Mouse (Mus musculus) kidney, embryonic 14.5 days (tissue): ENCODE results near the gene Prdm15. TPM values are rescaled to one million over a fixed set of nuclear protein-coding genes. Genes with fewer than 3 reads are reported as not detected.

ENCODE experiments used
- ATAC-seq: fragments of 200-750 bp; cut with Nextera tagmentation; 2 replicates; pipeline ENCODE4 v1.8.0; 2017; ENCODE audit warnings: moderate number of reproducible peaks, mild to moderate bottlenecking, moderate TSS enrichment, moderate library complexity; ENCODE audit not compliant: low FRiP score, low TSS enrichment
- H3K27ac ChIP-seq: fragments of 300-500 bp; sonication (generic); 2 replicates; pipeline ENCODE4 v1.5.1; 2014; ENCODE audit warnings: low read depth, mild to moderate bottlenecking, low read length, moderate library complexity, mixed read lengths
- H3K27me3 ChIP-seq: fragments of 300-500 bp; sonication (generic); 2 replicates; pipeline ENCODE4 v1.6.1; 2014; ENCODE audit warnings: mild to moderate bottlenecking, low read length; ENCODE audit not compliant: control insufficient read depth, insufficient read depth
- H3K36me3 ChIP-seq: fragments of 300-500 bp; sonication (generic); 2 replicates; pipeline ENCODE4 v1.6.1; 2014; ENCODE audit warnings: low read length, mixed read lengths; ENCODE audit not compliant: control insufficient read depth, insufficient read depth
- H3K4me1 ChIP-seq: fragments of 300-500 bp; sonication (generic); 2 replicates; pipeline ENCODE4 v1.6.1; 2014; ENCODE audit warnings: low read length, mixed read lengths; ENCODE audit not compliant: control insufficient read depth, insufficient read depth
- H3K4me2 ChIP-seq: fragments of 300-500 bp; sonication (generic); replicated peaks from 2 replicates; pipeline ENCODE4 v1.6.1; 2014; ENCODE audit warnings: low read depth, mild to moderate bottlenecking, low read length
- H3K4me3 ChIP-seq: fragments of 300-500 bp; sonication (generic); 2 replicates; pipeline ENCODE4 v1.5.1; 2014; ENCODE audit warnings: mild to moderate bottlenecking, low read length
- H3K9ac ChIP-seq: fragments of 300-500 bp; sonication (generic); 2 replicates; pipeline ENCODE4 v1.6.1; 2014; ENCODE audit warnings: low read depth, mild to moderate bottlenecking, low read length, moderate library complexity
- H3K9me3 ChIP-seq: fragments of 300-500 bp; sonication (generic); 2 replicates; pipeline ENCODE4 v1.6.1; 2016; ENCODE audit warnings: low read length; ENCODE audit not compliant: control insufficient read depth
- WGBS: fragments of 180-500 bp; shearing (Covaris S2); extraction: QIAGEN DNeasy Blood & Tissue Kit; methylation state at CpG from one replicate; pipeline ENCODE4 v1.1.7; 2014; 5-methylcytosine and 5-hydroxymethylcytosine counted together
- polyA plus RNA-seq: library from polyadenylated mRNA; unstranded; fragments of >200 nt; fragmentation: Nextera tagmentation; extraction: Ambion mirVana; gene quantifications from 2 replicates; pipeline ENCODE4 v1.2.1, GENCODE M21; 2014

Prdm15 gene
- polyA plus RNA-seq, 1 experiment from 2014 or later = 14.4 TPM

DNA sequence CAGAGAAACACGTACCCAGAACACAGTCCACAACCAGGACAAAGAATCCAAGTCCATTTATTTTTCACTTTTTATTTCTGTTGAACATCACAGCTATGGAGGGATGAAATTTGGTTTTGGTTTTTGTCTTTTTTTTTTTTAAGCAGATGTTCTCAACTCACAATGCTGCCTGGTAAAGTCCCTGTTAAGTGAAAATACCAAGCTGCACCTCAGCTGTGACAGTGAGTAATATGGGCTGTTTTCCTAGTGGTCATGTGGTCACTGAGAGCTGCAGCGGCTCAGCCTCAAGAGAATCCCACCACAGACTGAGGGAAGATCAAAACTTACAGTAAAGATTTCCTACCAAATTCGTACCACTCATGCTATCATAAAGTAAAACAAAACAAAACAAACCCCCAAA is 19.5 kb downstream of the Prdm15 start:
- Histone ChIP-seq H3K4me3 (no peak overlapping the region), H3K9ac (no peak overlapping the region), H3K27ac (no peak overlapping the region), H3K36me3 (peaks cover 79% of the 10 kb centered on the region), H3K9me3 (no peaks in the 10 kb centered on the region), H3K27me3 (no peaks in the 10 kb centered on the region), H3K4me1 (no peaks in the 10 kb centered on the region), H3K4me2 (no peak overlapping the region)
- ATAC-seq = no peak
- WGBS = 82% methylated on average over 3 of the region's 3 CpGs

DNA sequence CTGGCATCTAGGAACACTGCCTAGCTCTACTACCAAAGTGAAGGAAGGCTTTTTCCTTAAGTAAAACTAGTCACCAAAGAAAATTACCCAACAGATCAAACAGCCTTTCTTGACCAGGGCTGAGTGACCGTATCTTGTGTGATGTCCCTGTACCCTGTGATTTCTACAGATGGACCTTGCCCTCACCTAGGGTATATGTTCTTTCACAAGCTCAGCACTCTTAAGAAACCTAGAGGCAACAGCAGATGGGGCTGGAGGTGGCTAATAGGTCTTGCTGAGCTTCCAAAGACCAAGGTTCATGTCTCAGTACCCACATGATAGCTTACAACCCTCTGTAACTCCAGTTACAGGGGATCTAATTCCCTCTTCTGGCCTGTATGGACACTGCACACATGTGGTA is 23.4 kb downstream of the Prdm15 start:
- Histone ChIP-seq H3K4me2 (no peak overlapping the region), H3K9ac (no peak overlapping the region), H3K27me3 (no peaks in the 10 kb centered on the region), H3K36me3 (peaks cover 50% of the 10 kb centered on the region), H3K4me1 (no peaks in the 10 kb centered on the region), H3K9me3 (no peaks in the 10 kb centered on the region), H3K27ac (no peak overlapping the region), H3K4me3 (no peak overlapping the region)
- 91% methylated on average over 1 of the region's 1 CpGs for WGBS
- no peak for ATAC-seq

DNA sequence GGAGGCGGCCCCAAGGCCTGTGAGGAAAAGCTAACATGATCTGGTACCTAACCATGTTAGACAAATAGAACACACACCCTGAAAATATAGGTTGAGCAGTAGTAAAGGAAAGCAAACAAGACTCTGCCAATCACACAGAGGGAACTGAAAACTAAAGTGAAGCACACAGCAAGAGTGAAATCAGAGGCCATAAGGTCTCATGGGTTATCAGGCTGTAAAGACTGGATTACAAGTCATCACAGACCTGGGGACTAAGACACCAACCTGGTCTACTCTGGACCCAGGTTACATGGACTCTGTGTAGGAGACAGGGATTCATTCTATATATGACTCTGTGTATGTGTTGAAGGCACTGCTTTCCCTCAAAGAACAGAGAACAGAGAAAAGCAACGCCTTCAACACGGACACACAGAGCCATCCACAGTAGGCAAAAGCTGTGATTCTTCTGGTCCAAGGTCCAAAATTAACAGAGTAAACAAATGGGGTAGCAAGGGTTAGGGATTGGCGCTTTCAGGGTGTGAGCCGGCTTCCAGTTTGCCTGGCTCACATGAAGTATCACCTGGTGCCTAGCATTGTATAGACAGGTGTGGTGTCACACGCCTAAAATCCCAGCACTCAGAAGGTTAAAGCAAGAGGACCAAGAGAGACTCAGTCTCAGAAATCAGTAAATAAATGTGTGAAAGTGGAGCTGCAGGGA is 28.2 kb downstream of the Prdm15 start:
- no peaks in the 10 kb centered on the region for H3K4me1 ChIP-seq
- H3K4me2 ChIP-seq = no peak overlapping the region
- no peak overlapping the region for H3K4me3 ChIP-seq
- H3K9ac ChIP-seq = no peak overlapping the region
- no peak for ATAC-seq
- WGBS = 92% methylated on average over 6 of the region's 6 CpGs
- H3K27ac ChIP-seq = no peak overlapping the region
- H3K9me3 ChIP-seq = no peaks in the 10 kb centered on the region
- H3K36me3 ChIP-seq = peaks cover 50% of the 10 kb centered on the region
- H3K27me3 ChIP-seq = no peaks in the 10 kb centered on the region

DNA sequence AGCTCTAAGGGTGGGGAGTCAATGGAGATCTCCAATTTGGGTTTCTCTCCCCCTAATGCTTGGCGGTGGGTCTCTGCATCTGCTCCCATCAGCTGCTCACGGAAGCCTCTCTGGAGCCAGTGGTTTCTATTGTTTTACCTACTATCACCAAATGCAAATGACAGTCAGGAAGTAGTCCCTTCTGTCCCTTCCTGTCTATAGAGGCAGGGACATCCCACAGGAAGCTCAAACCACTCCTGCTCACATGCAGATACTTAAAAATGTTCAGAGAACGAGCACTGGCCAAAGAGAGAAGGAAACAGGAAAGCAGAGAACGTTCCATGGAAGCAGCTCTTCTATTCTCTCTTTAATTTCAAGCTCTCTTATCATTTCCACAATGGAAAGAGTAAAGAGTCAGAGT is 32.1 kb downstream of the Prdm15 start:
- Histone ChIP-seq H3K4me1 (no peaks in the 10 kb centered on the region), H3K36me3 (peaks cover 71% of the 10 kb centered on the region), H3K27me3 (no peaks in the 10 kb centered on the region), H3K9me3 (no peaks in the 10 kb centered on the region), H3K27ac (no peak overlapping the region), H3K4me3 (no peak overlapping the region), H3K4me2 (no peak overlapping the region), H3K9ac (no peak overlapping the region)
- WGBS = 81% methylated on average over 4 of the region's 4 CpGs
- ATAC-seq = no peak

DNA sequence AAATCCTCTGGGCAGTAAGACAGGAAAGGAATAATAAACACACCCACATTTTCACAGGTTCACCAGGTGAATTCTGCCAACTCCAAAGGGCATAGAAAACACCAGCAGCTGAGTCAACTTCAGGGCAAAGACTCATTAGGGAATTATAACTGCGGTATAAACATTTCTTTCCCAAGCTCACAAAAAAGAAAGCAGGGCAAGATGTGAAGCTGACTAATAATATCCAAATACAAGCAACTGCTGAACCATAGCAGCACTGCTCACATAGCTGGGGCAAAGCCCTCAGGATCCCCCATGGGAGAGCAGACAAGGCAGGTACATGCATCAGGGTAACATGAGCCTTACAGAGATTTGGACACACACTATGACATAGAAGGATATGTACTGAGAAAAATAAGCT is 34.2 kb downstream of the Prdm15 start:
- Histone ChIP-seq H3K9ac (no peak overlapping the region), H3K36me3 (peaks cover 81% of the 10 kb centered on the region), H3K4me3 (no peak overlapping the region), H3K27me3 (no peaks in the 10 kb centered on the region), H3K27ac (no peak overlapping the region), H3K4me2 (no peak overlapping the region), H3K4me1 (no peaks in the 10 kb centered on the region), H3K9me3 (no peaks in the 10 kb centered on the region)
- WGBS = 88% methylated on average over 1 of the region's 1 CpGs
- no peak for ATAC-seq

DNA sequence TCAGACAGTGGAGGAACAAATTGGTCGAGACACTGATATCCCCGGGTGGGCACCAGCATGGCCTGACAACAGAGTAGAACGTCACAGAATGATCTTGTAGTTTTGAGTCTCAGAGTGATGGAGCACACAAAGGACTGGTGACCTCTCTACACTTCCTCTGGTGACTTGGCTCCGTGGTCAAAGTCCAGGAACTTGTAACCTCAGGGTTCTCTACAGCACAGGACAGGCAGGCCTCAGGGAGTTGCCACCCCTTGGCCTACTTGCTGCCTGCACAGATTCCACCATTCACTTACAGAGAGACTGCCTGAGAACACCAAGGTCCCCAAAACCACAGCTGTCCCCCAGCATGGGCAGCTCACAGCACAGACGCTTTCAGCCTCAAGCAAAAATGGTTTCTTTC is 36.4 kb downstream of the Prdm15 start:
- Histone ChIP-seq H3K36me3 (peaks cover 87% of the 10 kb centered on the region), H3K4me3 (no peak overlapping the region), H3K4me1 (no peaks in the 10 kb centered on the region), H3K9ac (no peak overlapping the region), H3K27me3 (no peaks in the 10 kb centered on the region), H3K9me3 (no peaks in the 10 kb centered on the region), H3K4me2 (no peak overlapping the region), H3K27ac (no peak overlapping the region)
- WGBS = 87% methylated on average over 5 of the region's 5 CpGs
- ATAC-seq = no peak

DNA sequence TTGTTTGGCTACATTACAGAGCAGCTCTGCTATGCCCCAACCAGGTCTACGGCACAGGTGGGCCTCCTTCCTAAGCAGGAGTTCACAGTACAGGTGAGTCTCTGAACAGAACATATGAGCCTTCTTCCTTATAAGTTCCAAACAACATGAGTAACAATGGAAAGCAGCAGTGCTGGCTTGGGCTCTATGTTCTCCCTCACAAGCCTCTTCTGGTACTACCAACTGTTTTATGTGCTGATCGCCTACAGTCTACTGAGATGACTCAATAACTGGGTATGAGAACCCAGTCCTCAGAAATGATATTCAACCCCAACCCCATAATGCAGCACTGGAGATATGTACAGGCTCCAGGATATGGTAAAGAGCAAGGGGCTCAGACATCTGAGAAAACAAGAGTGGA is 37.6 kb downstream of the Prdm15 start:
- Histone ChIP-seq H3K4me1 (no peaks in the 10 kb centered on the region), H3K36me3 (peaks cover 95% of the 10 kb centered on the region), H3K4me2 (no peak overlapping the region), H3K4me3 (no peak overlapping the region), H3K27ac (no peak overlapping the region), H3K9me3 (no peaks in the 10 kb centered on the region), H3K27me3 (no peaks in the 10 kb centered on the region), H3K9ac (no peak overlapping the region)
- WGBS = 98% methylated on average over 2 of the region's 2 CpGs
- ATAC-seq = no peak

DNA sequence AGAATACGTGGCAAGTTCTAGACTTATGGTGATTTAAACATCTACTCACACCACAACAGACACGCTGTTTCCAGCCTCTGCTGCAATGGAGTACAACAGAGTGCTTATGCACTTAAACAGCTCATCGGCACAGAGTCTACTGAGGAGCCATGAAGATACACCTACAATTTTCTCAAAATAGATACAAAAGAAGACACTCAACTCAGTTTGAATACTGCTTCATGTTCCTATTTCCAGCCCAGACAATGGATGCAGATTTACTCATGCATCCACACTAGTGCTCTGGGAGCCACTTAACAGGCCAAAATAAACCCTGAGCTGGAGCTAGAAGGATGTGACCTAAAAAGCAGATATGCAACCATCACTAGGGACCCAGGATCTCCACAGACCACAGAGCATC is 42.8 kb downstream of the Prdm15 start:
- H3K9me3 ChIP-seq = no peaks in the 10 kb centered on the region
- H3K4me3 ChIP-seq = no peak overlapping the region
- no peaks in the 10 kb centered on the region for H3K4me1 ChIP-seq
- H3K27me3 ChIP-seq = no peaks in the 10 kb centered on the region
- no peak overlapping the region for H3K9ac ChIP-seq
- ATAC-seq = no peak
- H3K4me2 ChIP-seq = no peak overlapping the region
- 93% methylated on average over 3 of the region's 3 CpGs for WGBS
- peaks cover 85% of the 10 kb centered on the region for H3K36me3 ChIP-seq
- H3K27ac ChIP-seq = no peak overlapping the region

DNA sequence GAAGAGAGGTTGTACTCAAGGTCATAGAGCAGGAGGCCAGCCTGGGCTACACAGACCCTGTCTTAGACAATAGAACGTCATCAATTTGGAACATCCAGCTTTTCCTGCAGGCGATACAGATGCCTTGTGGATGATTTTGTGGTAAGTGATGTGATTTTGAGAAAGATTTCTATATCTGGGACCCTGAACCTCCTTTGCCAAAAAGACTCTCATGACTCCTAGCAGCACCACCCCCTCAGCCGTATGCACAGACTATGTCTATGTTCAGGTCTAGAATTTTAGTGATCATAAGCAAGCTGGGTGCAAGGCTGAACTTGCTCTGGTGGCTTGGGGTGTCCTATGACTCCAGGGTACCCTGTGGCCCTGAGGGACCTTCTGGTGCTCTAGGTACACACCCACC is 46.0 kb downstream of the Prdm15 start:
- Histone ChIP-seq H3K27ac (no peak overlapping the region), H3K9me3 (no peaks in the 10 kb centered on the region), H3K4me3 (no peak overlapping the region), H3K36me3 (peaks cover 73% of the 10 kb centered on the region), H3K4me1 (no peaks in the 10 kb centered on the region), H3K9ac (no peak overlapping the region), H3K27me3 (no peaks in the 10 kb centered on the region), H3K4me2 (no peak overlapping the region)
- 90% methylated on average over 3 of the region's 3 CpGs for WGBS
- no peak for ATAC-seq
